7 mouse cellular contexts compared by ENCODE assay signal in the genomic region with DNA sequence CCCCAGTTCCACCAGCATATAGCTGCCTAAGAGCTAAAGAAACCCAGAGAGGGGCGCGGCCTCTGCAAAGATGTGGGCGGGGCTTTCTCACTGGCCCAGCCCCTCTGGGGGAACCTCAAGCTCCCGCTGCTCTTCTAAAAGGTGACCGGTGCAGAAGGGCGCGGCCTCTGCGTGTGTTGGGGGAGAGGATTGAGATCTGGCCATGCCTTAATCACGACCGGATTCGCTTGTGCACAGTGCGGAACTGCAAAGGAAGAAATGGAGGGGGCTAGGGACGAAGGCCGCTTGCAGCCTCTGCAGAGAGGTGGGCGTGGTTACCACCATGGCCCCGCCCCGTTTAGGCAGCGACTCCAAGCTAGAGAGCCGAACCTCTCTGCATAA. TPM values are rescaled to one million over a fixed set of nuclear protein-coding genes. Genes with fewer than 3 reads are reported as not detected.
A peak's percentile ranks its signal among the peaks of the same experiment; 100 is the strongest.
DNase-seq lines count a peak whose midpoint lies in the region; ATAC-seq lines count a peak whose summit lies in the region.

No protein-coding gene starts in this region.

- no peaks in the 10 kb centered on the region for H3K36me3 ChIP-seq in intestine, embryonic 16.5 days (ENCODE audit: control insufficient read depth, insufficient read depth, low read length)
- no peaks in the 10 kb centered on the region for H3K36me3 ChIP-seq in midbrain, embryonic 11.5 days (ENCODE audit: control insufficient read depth, insufficient read depth, low read length)

- peak overlapping the region; percentile 86 for H3K9ac ChIP-seq in intestine, embryonic 16.5 days (ENCODE audit: low read depth, low read length)
- H3K9ac ChIP-seq in midbrain, embryonic 11.5 days (ENCODE audit: low read length), result peak overlapping the region; percentile 75

- H3K4me1 ChIP-seq in intestine, embryonic 16.5 days (ENCODE audit: control insufficient read depth, insufficient read depth, low read length), result peaks cover 26% of the 10 kb centered on the region
- peaks cover 6% of the 10 kb centered on the region for H3K4me1 ChIP-seq in midbrain, embryonic 11.5 days (ENCODE audit: control insufficient read depth, insufficient read depth, low read length)

- H3K4me2 ChIP-seq in intestine, embryonic 16.5 days (ENCODE audit: low read depth, low read length), result peak overlapping the region; percentile 74
- H3K4me2 ChIP-seq in midbrain, embryonic 11.5 days, result peak overlapping the region; percentile 97

- H3K4me3 ChIP-seq in intestine, embryonic 16.5 days (ENCODE audit: low read length), result peak overlapping the region; percentile 80
- peak overlapping the region; percentile 66 for H3K4me3 ChIP-seq in midbrain, embryonic 11.5 days (ENCODE audit: low read depth, low read length)

- no peaks in the 10 kb centered on the region for H3K9me3 ChIP-seq in intestine, embryonic 16.5 days (ENCODE audit: control insufficient read depth, low read length)
- H3K9me3 ChIP-seq in midbrain, embryonic 11.5 days (ENCODE audit: control insufficient read depth, low read length), result no peaks in the 10 kb centered on the region

- intact Hi-C loops in left cerebral cortex, postnatal 36 days (cut with DNase I), result no loop called here

- no peaks in the 10 kb centered on the region for H3K27me3 ChIP-seq in intestine, embryonic 16.5 days (replicated peaks; ENCODE audit: control insufficient read depth, insufficient read depth, low read length)
- no peaks in the 10 kb centered on the region; the same call in 1 of the 2 replicates for H3K27me3 ChIP-seq in midbrain, embryonic 11.5 days (ENCODE audit: control insufficient read depth, insufficient read depth, low read length)

- peak overlapping the region; percentile 64 for H3K27ac ChIP-seq in intestine, embryonic 16.5 days (ENCODE audit: low read length)
- H3K27ac ChIP-seq in midbrain, embryonic 11.5 days (ENCODE audit: low read depth, low read length), result no peak overlapping the region; the same call in 1 of the 2 replicates

- ATAC-seq in intestine, embryonic 16.5 days, result peak; percentile 94
- ATAC-seq in midbrain, embryonic 11.5 days (ENCODE audit: low FRiP score), result peak; percentile 98

- DNase-seq in adrenal gland, adult 2 months, result peak; percentile 98
- DNase-seq in embryo, embryonic 11.5 days (ENCODE audit: low read depth, low spot score), result peak; percentile 96
- DNase-seq in gastrocnemius, postnatal 4 days (ENCODE audit: low spot score in 2 of 2), result peak; percentile 89 to 98
- DNase-seq in left cerebral cortex, postnatal 36 days (ENCODE audit: low spot score in 2 of 2), result peak; percentile 95
- peak; percentile 100 for DNase-seq in midbrain, embryonic 11.5 days (ENCODE audit: low spot score, missing footprints)
- peak; percentile 91 for DNase-seq in skeletal muscle tissue, adult 2 months (ENCODE audit: low read depth, low spot score)

- 1% methylated on average over 19 of the region's 19 CpGs for WGBS in intestine, embryonic 16.5 days
- WGBS in midbrain, embryonic 11.5 days, result under 1% methylated on average over 19 of the region's 19 CpGs

RNA-seq across cellular contexts. Expression of a gene that starts 0.3 kb away (rescaled TPM):
- total RNA-seq in adrenal gland, adult 2 months (2021), result 10 to 100 TPM; 22.7 to 47.7 TPM
- 33.7 and 35.4 TPM in 2 replicates for polyA plus RNA-seq in adrenal gland, adult 2 months (2012; rRNA removed)
- total RNA-seq in gastrocnemius, postnatal 4 days (2021), result 10 to 100 TPM; 49.3 to 50.8 TPM
- 15.6 and 20.9 TPM in 2 replicates for polyA plus RNA-seq in intestine, embryonic 16.5 days (2015; fragmentation: Nextera tagmentation; extraction: Ambion mirVana)
- total RNA-seq in left cerebral cortex, postnatal 36 days (2021), result 10 to 100 TPM; 67.8 to 76.6 TPM
- polyA plus RNA-seq in midbrain, embryonic 11.5 days (2014; fragmentation: Nextera tagmentation; extraction: Ambion mirVana), result 4.2 and 4.7 TPM in 2 replicates

RNA-seq across cellular contexts. Expression of a gene that starts 41.5 kb away (rescaled TPM):
- total RNA-seq in adrenal gland, adult 2 months (2021), result 10 to 100 TPM; 26.1 to 36.3 TPM
- polyA plus RNA-seq in adrenal gland, adult 2 months (2012; rRNA removed), result 9.0 and 29.0 TPM in 2 replicates
- 1 to 10 TPM; 4.7 to 5.4 TPM for total RNA-seq in gastrocnemius, postnatal 4 days (2021)
- polyA plus RNA-seq in intestine, embryonic 16.5 days (2015; fragmentation: Nextera tagmentation; extraction: Ambion mirVana), result 5.3 and 7.2 TPM in 2 replicates
- 100 to 1,000 TPM; 172 to 183 TPM for total RNA-seq in left cerebral cortex, postnatal 36 days (2021)
- 5.7 and 6.2 TPM in 2 replicates for polyA plus RNA-seq in midbrain, embryonic 11.5 days (2014; fragmentation: Nextera tagmentation; extraction: Ambion mirVana)

RNA-seq across cellular contexts. Expression of a gene that starts 49.0 kb away (rescaled TPM):
- not detected for total RNA-seq in adrenal gland, adult 2 months (2021)
- not detected in 2 replicates for polyA plus RNA-seq in adrenal gland, adult 2 months (2012; rRNA removed)
- not detected for total RNA-seq in gastrocnemius, postnatal 4 days (2021)
- not detected in 2 replicates for polyA plus RNA-seq in intestine, embryonic 16.5 days (2015; fragmentation: Nextera tagmentation; extraction: Ambion mirVana)
- total RNA-seq in left cerebral cortex, postnatal 36 days (2021), result not detected
- not detected in 2 replicates for polyA plus RNA-seq in midbrain, embryonic 11.5 days (2014; fragmentation: Nextera tagmentation; extraction: Ambion mirVana)

RNA-seq across cellular contexts. Expression of a gene that starts 57.1 kb away (rescaled TPM):
- total RNA-seq in adrenal gland, adult 2 months (2021), result 10 to 100 TPM; 33.1 to 36.3 TPM
- 19.9 and 23.0 TPM in 2 replicates for polyA plus RNA-seq in adrenal gland, adult 2 months (2012; rRNA removed)
- total RNA-seq in gastrocnemius, postnatal 4 days (2021), result 10 to 100 TPM; 21.6 to 22.7 TPM
- 45.8 and 52.5 TPM in 2 replicates for polyA plus RNA-seq in intestine, embryonic 16.5 days (2015; fragmentation: Nextera tagmentation; extraction: Ambion mirVana)
- total RNA-seq in left cerebral cortex, postnatal 36 days (2021), result 10 to 100 TPM; 40.1 to 43.8 TPM
- polyA plus RNA-seq in midbrain, embryonic 11.5 days (2014; fragmentation: Nextera tagmentation; extraction: Ambion mirVana), result 52.1 and 52.6 TPM in 2 replicates

Comparison
In these comparisons a context has a peak if more than half of its experiments do, and no peak if none do; other contexts are left out.
1. RNA of a gene that starts 41.5 kb away (total RNA-seq): 172 to 183 TPM in left cerebral cortex, postnatal 36 days; 26.1 to 36.3 TPM in adrenal gland, adult 2 months and 4.7 to 5.4 TPM in gastrocnemius, postnatal 4 days; every median in the first group is over 4 times any median in the second.
2. Peak in every context shown above with its lines, with median percentiles within 50 percentile points of each other: DNase-seq.